Mouse (Mus musculus) MEL (cell line): ENCODE data around the gene Maml3. TPM values are rescaled to one million over a fixed set of nuclear protein-coding genes. Genes with fewer than 3 reads are reported as not detected.

Experiments used
- DNase-seq: peaks from one replicate; pipeline ENCODE4 v3.0.0; 2011; ENCODE audit warnings: low read depth, low spot score
- H3K27ac ChIP-seq: 2 replicates; pipeline ENCODE4 v1.5.1; 2012; ENCODE audit warnings: low read depth, mild to moderate bottlenecking, control low read depth, low read length, moderate library complexity; ENCODE audit not compliant: control insufficient read depth
- H3K27me3 ChIP-seq, 2 experiments: fragments of 150-350 bp in 1 of 2; sonication (generic) in 1 of 2; 2 replicates each; pipeline ENCODE4 v1.6.1; 2012; ENCODE audit warnings: low read length in 2 of 2, mild to moderate bottlenecking in 2 of 2, improper control_type of control experiment in 1 of 2, moderate library complexity in 1 of 2; ENCODE audit not compliant: insufficient read depth in 2 of 2, control insufficient read depth in 1 of 2
- H3K36me3 ChIP-seq, 2 experiments: 2 replicates each; pipeline ENCODE4 v1.6.1; 2012 to 2014; ENCODE audit warnings: low read length in 2 of 2, improper control_type of control experiment in 1 of 2, inconsistent platforms in 1 of 2, mild to moderate bottlenecking in 1 of 2; ENCODE audit not compliant: insufficient read depth in 2 of 2, control insufficient read depth in 1 of 2
- H3K4me1 ChIP-seq, 2 experiments: fragments of 150-350 bp in 1 of 2; sonication (generic) in 1 of 2; 2 replicates each; pipeline ENCODE4 v1.6.1; 2012; ENCODE audit warnings: low read length in 2 of 2, improper control_type of control experiment in 1 of 2, mild to moderate bottlenecking in 1 of 2; ENCODE audit not compliant: insufficient read depth in 2 of 2, control insufficient read depth in 1 of 2
- H3K4me3 ChIP-seq, 2 experiments: fragments of 150-350 bp in 1 of 2; sonication (generic) in 1 of 2; 2 replicates each; pipeline ENCODE4 v1.5.1; 2012; ENCODE audit warnings: low read depth in 2 of 2, low read length in 2 of 2, mild to moderate bottlenecking in 2 of 2, moderate library complexity in 2 of 2, control low read depth in 1 of 2, improper control_type of control experiment in 1 of 2; ENCODE audit not compliant: control insufficient read depth in 1 of 2, insufficient read depth in 1 of 2
- H3K79me2 ChIP-seq: 2 replicates; pipeline ENCODE4 v1.6.1; 2012; ENCODE audit warnings: mild to moderate bottlenecking, low read length, moderate library complexity; ENCODE audit not compliant: control insufficient read depth, poor library complexity, insufficient read depth
- H3K9ac ChIP-seq: 2 replicates; pipeline ENCODE4 v1.6.1; 2012; ENCODE audit warnings: low read depth, mild to moderate bottlenecking, control low read depth, low read length, moderate library complexity; ENCODE audit not compliant: control insufficient read depth, poor library complexity, severe bottlenecking
- H3K9me3 ChIP-seq: fragments of 150-350 bp; sonication (generic); replicated peaks from 2 replicates; pipeline ENCODE4 v1.6.1; 2012; ENCODE audit warnings: mild to moderate bottlenecking, low read length, improper control_type of control experiment, moderate library complexity; ENCODE audit not compliant: insufficient read depth
- BHLHE40 ChIP-seq: IDR thresholded peaks from 2 replicates; pipeline ENCODE4 v1.6.1; 2012; ENCODE audit warnings: low read depth, mild to moderate bottlenecking, inconsistent platforms, low read length, improper control_type of control experiment, borderline replicate concordance
- CHD1 ChIP-seq: IDR thresholded peaks from 2 replicates; pipeline ENCODE4 v1.6.1; 2012; ENCODE audit warnings: low read depth, mild to moderate bottlenecking, inconsistent platforms, low read length, improper control_type of control experiment
- CHD2 ChIP-seq: IDR thresholded peaks from 2 replicates; pipeline ENCODE4 v1.6.1; 2011; ENCODE audit warnings: low read length, improper control_type of control experiment
- E2F4 ChIP-seq: IDR thresholded peaks from 2 replicates; pipeline ENCODE4 v1.6.1; 2011; ENCODE audit warnings: low read depth, low read length, improper control_type of control experiment, borderline replicate concordance
- ELF1 ChIP-seq: IDR thresholded peaks from 2 replicates; pipeline ENCODE4 v1.6.1; 2014; ENCODE audit warnings: low read depth, mild to moderate bottlenecking, inconsistent platforms, low read length, improper control_type of control experiment, moderate library complexity
- EP300 ChIP-seq, 2 experiments: IDR thresholded peaks; 2 replicates each; pipeline ENCODE4 v1.6.1; 2011; ENCODE audit warnings: improper control_type of control experiment in 2 of 2, low read length in 2 of 2, low read depth in 1 of 2, mild to moderate bottlenecking in 1 of 2
- ETS1 ChIP-seq: IDR thresholded peaks from 2 replicates; pipeline ENCODE4 v1.6.1; 2012; ENCODE audit warnings: low read depth, mild to moderate bottlenecking, inconsistent platforms, low read length, improper control_type of control experiment, moderate library complexity
- GABPA ChIP-seq: IDR thresholded peaks from 2 replicates; pipeline ENCODE4 v1.6.1; 2012; ENCODE audit warnings: low read depth, mild to moderate bottlenecking, inconsistent platforms, low read length, improper control_type of control experiment, moderate library complexity
- GATA1 ChIP-seq: IDR thresholded peaks from 2 replicates; pipeline ENCODE4 v1.6.1; 2011; ENCODE audit warnings: low read depth, low read length, improper control_type of control experiment
- JUND ChIP-seq: IDR thresholded peaks from 2 replicates; pipeline ENCODE4 v1.6.1; 2011; ENCODE audit warnings: low read depth, mild to moderate bottlenecking, improper control_type of control experiment, low read length
- KAT2A ChIP-seq: conservative IDR thresholded peaks from 2 replicates; pipeline ENCODE4 v1.6.1; 2012; ENCODE audit warnings: low read depth, low read length, improper control_type of control experiment, inconsistent platforms
- MAFK ChIP-seq: IDR thresholded peaks from 2 replicates; pipeline ENCODE4 v1.6.1; 2011; ENCODE audit warnings: low read depth, mild to moderate bottlenecking, low read length, improper control_type of control experiment, borderline replicate concordance
- MAX ChIP-seq: IDR thresholded peaks from 2 replicates; pipeline ENCODE4 v1.6.1; 2011; ENCODE audit warnings: low read length, improper control_type of control experiment
- MAZ ChIP-seq: IDR thresholded peaks from 2 replicates; pipeline ENCODE4 v1.6.1; 2012; ENCODE audit warnings: low read depth, mild to moderate bottlenecking, inconsistent platforms, low read length, improper control_type of control experiment
- MEF2A ChIP-seq: IDR thresholded peaks from 2 replicates; pipeline ENCODE4 v1.6.1; 2014; ENCODE audit warnings: low read depth, mild to moderate bottlenecking, inconsistent platforms, low read length, improper control_type of control experiment; ENCODE audit not compliant: poor library complexity, insufficient replicate concordance, severe bottlenecking; ENCODE audit errors: extremely low read depth
- MXI1 ChIP-seq: IDR thresholded peaks from 2 replicates; pipeline ENCODE4 v1.6.1; 2011; ENCODE audit warnings: mild to moderate bottlenecking, low read depth, low read length, improper control_type of control experiment
- MYB ChIP-seq: IDR thresholded peaks from 2 replicates; pipeline ENCODE4 v1.6.1; 2011; ENCODE audit warnings: mild to moderate bottlenecking, low read depth, low read length, improper control_type of control experiment
- MYC ChIP-seq: IDR thresholded peaks from 2 replicates; pipeline ENCODE4 v1.6.1; 2011; ENCODE audit warnings: low read depth, mild to moderate bottlenecking, low read length, improper control_type of control experiment, moderate library complexity
- NELFE ChIP-seq: IDR thresholded peaks from 2 replicates; pipeline ENCODE4 v1.6.1; 2011; ENCODE audit warnings: low read depth, low read length, improper control_type of control experiment
- POLR2A ChIP-seq, 2 experiments: IDR thresholded peaks; 2 replicates each; pipeline ENCODE4 v1.6.1; 2011 to 2012; ENCODE audit warnings: low read length in 2 of 2, mild to moderate bottlenecking in 2 of 2, control low read depth in 1 of 2, improper control_type of control experiment in 1 of 2, low read depth in 1 of 2, moderate library complexity in 1 of 2; ENCODE audit not compliant: control insufficient read depth in 1 of 2, insufficient read depth in 1 of 2, poor library complexity in 1 of 2
- RCOR1 ChIP-seq: IDR thresholded peaks from 2 replicates; pipeline ENCODE4 v1.6.1; 2012; ENCODE audit warnings: low read depth, mild to moderate bottlenecking, inconsistent platforms, low read length, improper control_type of control experiment
- SIN3A ChIP-seq: IDR thresholded peaks from 2 replicates; pipeline ENCODE4 v1.6.1; 2012; ENCODE audit warnings: low read length, improper control_type of control experiment, inconsistent platforms
- TAL1 ChIP-seq: IDR thresholded peaks from 2 replicates; pipeline ENCODE4 v1.6.1; 2012; ENCODE audit warnings: mild to moderate bottlenecking, inconsistent platforms, low read length, moderate library complexity, mixed read lengths
- USF1 ChIP-seq: IDR thresholded peaks from 2 replicates; pipeline ENCODE4 v1.6.1; 2014; ENCODE audit warnings: low read depth, mild to moderate bottlenecking, inconsistent platforms, low read length, improper control_type of control experiment, moderate library complexity
- USF2 ChIP-seq, 2 experiments: IDR thresholded peaks; 2 replicates each; pipeline ENCODE4 v1.6.1; 2011 to 2012; ENCODE audit warnings: improper control_type of control experiment in 2 of 2, low read length in 2 of 2, borderline replicate concordance in 1 of 2, inconsistent platforms in 1 of 2, low read depth in 1 of 2, mild to moderate bottlenecking in 1 of 2; ENCODE audit not compliant: insufficient read depth in 1 of 2
- ZKSCAN1 ChIP-seq: IDR thresholded peaks from 2 replicates; pipeline ENCODE4 v1.6.1; 2012; ENCODE audit warnings: low read depth, mild to moderate bottlenecking, inconsistent platforms, low read length, improper control_type of control experiment, moderate library complexity
- ZMIZ1 ChIP-seq: IDR thresholded peaks from 2 replicates; pipeline ENCODE4 v1.6.1; 2012; ENCODE audit warnings: low read depth, mild to moderate bottlenecking, inconsistent platforms, low read length, improper control_type of control experiment, moderate library complexity
- ZNF384 ChIP-seq: IDR thresholded peaks from 2 replicates; pipeline ENCODE4 v1.6.1; 2012; ENCODE audit warnings: low read depth, mild to moderate bottlenecking, inconsistent platforms, low read length, improper control_type of control experiment
- polyA plus RNA-seq, 2 experiments: library from polyadenylated mRNA; stranded (reverse) in 1 of 2; unstranded in 1 of 2; fragments of >175 nt in 1 of 2; fragments of >200 nt in 1 of 2; gene quantifications; 2 replicates each; pipeline versions ENCODE4 v1.2.1 to v1.2.4; 2012; ENCODE audit warnings: low replicate concordance in 2 of 2, low read depth in 1 of 2; ENCODE audit not compliant: insufficient read length in 2 of 2, insufficient read depth in 1 of 2, missing spikeins in 1 of 2
- total RNA-seq: library from RNA; depleted of rRNA; stranded (reverse); fragments of 300-350 nt; gene quantifications from 2 replicates; pipeline ENCODE4 v1.2.3, GENCODE M21; 2012

Maml3 gene
- total and polyA plus RNA-seq, 3 experiments = 2.0 to 4.1 TPM; not detected in 1

- Histone ChIP-seq H3K27ac (peak overlapping the region; percentile 13; the same call in 1 of the 2 replicates), H3K4me3 (peak overlapping the region in 1 of 2 experiments; percentile 27; a peak in 2 of 4 replicates), H3K36me3 (peaks cover 0 to 21% of the 10 kb centered on the region in 2 experiments; a peak in 2 of 4 replicates), H3K9ac (no peak overlapping the region), H3K27me3 (no peaks in the 10 kb centered on the region), H3K9me3 (no peaks in the 10 kb centered on the region), H3K4me1 (peaks cover 6 to 29% of the 10 kb centered on the region in 2 experiments), H3K79me2 (no peaks in the 10 kb centered on the region)
- TF ChIP-seq ZMIZ1 (no peak), GATA1 (0 out of 2 replicates have a peak, but pooled peaks have one; percentile 18), CHD1 (no peak), E2F4 (no peak), KAT2A (no peak), ZNF384 (peak; percentile 93), EP300 (IDR thresholded peaks at IDR 0.05; ENCODE audit: low read depth in 1 of 2, low read length in 2 of 2) (0 out of 4 replicates have a peak, but pooled peaks of 1 of the 2 experiments have one; percentile 25), MYB (no peak), ZKSCAN1 (no peak), RCOR1 (no peak), ELF1 (no peak), NELFE (no peak), MAFK (no peak), CHD2 (no peak), GABPA (no peak), POLR2A (IDR thresholded peaks at IDR 0.05; ENCODE audit: control insufficient read depth in 1 of 2, insufficient read depth in 1 of 2, low read depth in 1 of 2, low read length in 2 of 2, poor library complexity in 1 of 2) (no peak)
- peak; percentile 59 for DNase-seq
Observed at GRCm38 (mm10) chr3:52000871-52001517, 103.9 kb downstream of the Maml3 start.

- Histone ChIP-seq H3K27me3 (no peaks in the 10 kb centered on the region), H3K9me3 (no peaks in the 10 kb centered on the region), H3K4me3 (peak overlapping the region; percentile 27 to 62), H3K4me1 (peaks cover 6 to 29% of the 10 kb centered on the region in 2 experiments), H3K9ac (peak overlapping the region; percentile 47), H3K36me3 (peaks cover 0 to 21% of the 10 kb centered on the region in 2 experiments; a peak in 2 of 4 replicates), H3K79me2 (no peaks in the 10 kb centered on the region), H3K27ac (peak overlapping the region; percentile 49)
- DNase-seq = peak; percentile 89
- peak; percentile 75 for TF ChIP-seq MXI1
- TF ChIP-seq JUND = no peak
- no peak for TF ChIP-seq RCOR1
- TF ChIP-seq SIN3A = peak; percentile 55; the same call in 1 of the 2 replicates
- no peak for TF ChIP-seq MAZ
- TF ChIP-seq USF2 (IDR thresholded peaks at IDR 0.05; ENCODE audit: borderline replicate concordance in 1 of 2, insufficient read depth in 1 of 2, low read depth in 1 of 2, low read length in 2 of 2) = peak; percentile 58 to 83; a peak in 3 of 4 replicates
- peak; percentile 31; the same call in 1 of the 2 replicates for TF ChIP-seq ETS1
- TF ChIP-seq MAX = peak; percentile 95
- peak; percentile 21; the same call in 1 of the 2 replicates for TF ChIP-seq BHLHE40
- no peak for TF ChIP-seq MEF2A
- 0 out of 2 replicates have a peak, but pooled peaks have one; percentile 51 for TF ChIP-seq MYC
- peak; percentile 82 for TF ChIP-seq ZNF384
- peak; percentile 94 for TF ChIP-seq USF1
- TF ChIP-seq TAL1 = peak; percentile 26; the same call in 1 of the 2 replicates
- TF ChIP-seq POLR2A (IDR thresholded peaks at IDR 0.05; ENCODE audit: control insufficient read depth in 1 of 2, insufficient read depth in 1 of 2, low read depth in 1 of 2, low read length in 2 of 2, poor library complexity in 1 of 2) = peak in 1 of 2 experiments; percentile 49; a peak in 2 of 4 replicates
Observed at GRCm38 (mm10) chr3:51999671-52000437, 105.0 kb downstream of the Maml3 start.
